Mouse (Mus musculus) splenic B cell, adult 2 months (primary cell): ENCODE data around the gene Apc2.

ENCODE experiments used
- DNase-seq: peaks from one replicate; pipeline ENCODE4 v3.0.0-alpha.2; 2011; ENCODE audit warnings: low read depth, low spot score
- H3K27me3 ChIP-seq: 2 replicates; pipeline ENCODE4 v1.6.1; 2012; ENCODE audit warnings: mild to moderate bottlenecking, low read length, moderate library complexity, mixed read lengths; ENCODE audit not compliant: control insufficient read depth, poor library complexity, insufficient read depth, severe bottlenecking
- H3K36me3 ChIP-seq: 2 replicates; pipeline ENCODE4 v1.6.1; 2012; ENCODE audit warnings: mild to moderate bottlenecking, low read length, moderate library complexity, mixed read lengths; ENCODE audit not compliant: control insufficient read depth, poor library complexity, insufficient read depth, severe bottlenecking

Apc2 gene

DNA sequence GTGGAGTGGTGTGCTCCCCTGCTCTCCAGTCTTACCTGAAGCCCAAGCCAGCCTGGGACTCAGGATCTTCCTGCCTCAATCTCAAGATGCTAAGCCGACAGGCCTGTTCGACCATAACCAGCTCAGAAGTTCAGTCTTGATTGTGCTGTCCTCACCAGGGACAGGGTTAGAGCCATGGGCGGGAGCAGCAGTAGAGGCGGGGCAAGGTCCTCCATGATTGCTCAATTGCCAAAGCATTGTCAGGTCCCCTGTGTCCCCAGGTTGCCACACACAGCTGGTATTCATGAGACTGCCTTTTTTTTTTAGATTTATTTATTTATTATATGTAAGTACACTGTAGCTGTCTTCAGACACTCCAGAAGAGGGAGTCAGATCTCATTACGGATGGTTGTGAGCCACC is 19.5 kb upstream of the Apc2 start:
- H3K27me3 ChIP-seq: no peaks in the 10 kb centered on the region
- no peak for DNase-seq
- peaks cover 14% of the 10 kb centered on the region for H3K36me3 ChIP-seq

GRCm38 (mm10) chr10:80278390-80278789 is 17.4 kb upstream of the Apc2 start:
- Histone ChIP-seq H3K27me3 (no peaks in the 10 kb centered on the region), H3K36me3 (peaks cover 14% of the 10 kb centered on the region)
- DNase-seq: no peak

GRCm38 (mm10) chr10:80279273-80279672 is 16.5 kb upstream of the Apc2 start:
- DNase-seq: no peak
- peaks cover 13% of the 10 kb centered on the region for H3K36me3 ChIP-seq
- no peaks in the 10 kb centered on the region for H3K27me3 ChIP-seq

GRCm38 (mm10) chr10:80281304-80281703 is 14.5 kb upstream of the Apc2 start:
- Histone ChIP-seq H3K36me3 (peaks cover 14% of the 10 kb centered on the region), H3K27me3 (no peaks in the 10 kb centered on the region)
- no peak for DNase-seq

- no peaks in the 10 kb centered on the region for H3K27me3 ChIP-seq
- DNase-seq: no peak
- peaks cover 14% of the 10 kb centered on the region for H3K36me3 ChIP-seq
Measured at GRCm38 (mm10) chr10:80281921-80282371, 13.8 kb upstream of the Apc2 start.

DNA sequence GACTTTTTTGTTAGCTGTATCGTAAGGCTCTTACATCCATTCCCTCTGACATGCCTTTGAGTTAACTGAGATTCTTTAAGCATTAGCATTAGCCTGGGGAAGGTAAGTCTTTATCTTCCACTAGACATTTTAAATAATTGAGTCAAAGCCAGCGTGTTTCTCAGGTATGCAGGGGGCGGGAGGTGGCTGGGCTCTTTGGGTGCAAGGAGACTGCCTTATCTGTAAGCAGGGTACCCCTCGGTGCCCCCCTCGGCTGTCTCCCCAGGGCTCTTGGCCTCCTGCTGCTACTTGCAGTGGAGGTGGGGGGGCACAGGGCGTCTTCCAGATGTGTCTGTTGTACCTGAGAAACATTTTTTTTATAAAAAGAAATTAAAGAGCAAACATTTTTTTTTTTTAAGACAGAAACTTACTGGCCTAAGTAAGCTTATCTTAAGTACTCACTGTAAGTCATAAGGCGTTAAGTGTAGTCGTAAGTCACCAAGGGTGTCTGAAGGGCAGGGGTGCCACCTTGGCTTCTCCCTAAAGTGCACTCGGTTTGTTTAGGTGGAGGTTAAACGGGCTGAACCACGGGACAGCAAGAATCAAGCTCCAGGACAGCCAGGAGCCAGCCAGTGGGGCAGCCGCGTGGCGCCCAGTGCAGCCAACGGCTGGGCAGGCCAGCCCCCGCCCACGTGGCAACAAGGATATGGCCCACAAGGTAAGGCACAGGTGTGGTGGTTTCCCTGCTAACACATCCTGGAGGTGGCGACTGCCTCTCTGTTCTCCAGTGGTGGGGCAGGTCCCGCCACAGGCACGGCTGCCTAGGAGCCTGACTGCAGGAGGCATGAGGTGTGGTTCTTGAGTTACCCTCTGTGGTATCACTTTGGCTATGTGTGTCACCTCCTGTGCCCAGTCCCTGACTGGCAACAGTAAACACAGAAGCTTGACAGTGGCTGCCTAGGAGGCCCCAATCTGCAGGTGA is 13.0 kb upstream of the Apc2 start:
- Histone ChIP-seq H3K27me3 (no peaks in the 10 kb centered on the region), H3K36me3 (peaks cover 8% of the 10 kb centered on the region)
- DNase-seq: no peak

- no peak for DNase-seq
- Histone ChIP-seq H3K27me3 (no peaks in the 10 kb centered on the region), H3K36me3 (peaks cover 6% of the 10 kb centered on the region)
Measured at GRCm38 (mm10) chr10:80285222-80286070, 10.3 kb upstream of the Apc2 start.

DNA sequence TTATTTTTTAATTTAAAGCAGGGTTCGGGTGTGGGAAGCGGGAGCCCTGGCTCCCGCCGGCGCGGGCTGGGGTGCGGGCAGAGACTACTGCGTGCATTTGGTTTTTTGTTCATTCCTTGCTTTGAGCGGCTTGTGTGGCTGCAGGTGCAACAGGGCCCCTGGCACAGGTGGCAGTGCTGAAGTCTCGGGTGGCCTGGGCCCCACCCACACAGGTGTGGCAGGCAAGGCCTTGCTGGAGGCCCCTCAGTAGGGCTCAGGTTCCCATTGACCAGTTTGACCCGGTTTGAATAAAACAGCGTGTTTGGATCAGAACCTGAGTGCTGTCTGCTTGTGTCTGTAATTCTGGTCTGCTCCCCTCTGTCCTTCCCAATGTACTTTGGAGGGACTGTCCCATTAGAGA is 7.7 kb upstream of the Apc2 start:
- no peak for DNase-seq
- H3K36me3 ChIP-seq: peaks cover 6% of the 10 kb centered on the region; the same call in 1 of the 2 replicates
- H3K27me3 ChIP-seq: no peaks in the 10 kb centered on the region

- H3K36me3 ChIP-seq: peaks cover 9% of the 10 kb centered on the region; the same call in 1 of the 2 replicates
- no peak for DNase-seq
- no peaks in the 10 kb centered on the region for H3K27me3 ChIP-seq
Measured at GRCm38 (mm10) chr10:80288657-80289056, 7.1 kb upstream of the Apc2 start.

- peak; percentile 98 for DNase-seq
- Histone ChIP-seq H3K36me3 (peaks cover 10% of the 10 kb centered on the region), H3K27me3 (no peaks in the 10 kb centered on the region)
Measured at GRCm38 (mm10) chr10:80292251-80293146, 3.3 kb upstream of the Apc2 start, which contains the start of gene Rps15. Rps15 (plus strand) TSS chr10:80292453.

DNA sequence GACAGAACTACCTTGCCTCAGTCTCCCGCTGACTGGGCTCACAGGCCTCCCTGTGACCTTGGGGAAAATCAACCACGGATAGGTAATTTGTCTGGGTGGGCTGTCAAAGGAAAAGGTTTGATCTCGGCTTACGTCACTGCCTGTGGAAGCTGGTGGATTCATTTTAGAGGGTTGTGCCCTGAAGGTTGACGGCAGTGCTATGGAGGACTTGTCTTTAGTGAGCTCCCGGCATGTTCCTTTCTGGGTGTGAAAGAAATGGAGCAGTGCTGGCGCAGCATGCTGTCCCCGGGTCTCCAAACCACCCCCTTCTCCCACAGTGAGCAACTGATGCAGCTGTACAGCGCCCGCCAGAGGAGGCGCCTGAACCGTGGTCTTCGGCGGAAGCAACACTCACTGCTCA is 2.5 kb upstream of the Apc2 start:
- no peak for DNase-seq
- peaks cover 10% of the 10 kb centered on the region for H3K36me3 ChIP-seq
- no peaks in the 10 kb centered on the region for H3K27me3 ChIP-seq

DNA sequence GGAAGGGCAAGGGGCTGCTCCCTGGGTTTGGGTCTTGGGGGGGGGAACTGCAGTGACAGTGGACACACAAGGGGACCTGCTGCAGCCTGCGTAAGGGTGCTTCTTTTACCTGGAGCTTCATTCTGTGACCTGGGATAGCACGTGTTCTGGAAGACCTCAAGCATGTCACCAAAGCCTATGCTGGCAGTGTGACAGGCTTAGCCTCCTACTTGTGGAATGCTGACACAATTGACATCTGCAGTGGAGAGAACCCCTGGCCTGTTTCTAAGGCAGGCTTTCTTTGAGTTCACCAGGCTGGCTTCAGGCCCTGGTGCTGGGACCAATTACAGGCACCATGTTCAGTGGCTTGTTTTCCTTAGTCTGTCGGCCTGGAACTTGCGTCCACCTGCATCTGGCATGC is 1.5 kb upstream of the Apc2 start:
- H3K27me3 ChIP-seq: no peaks in the 10 kb centered on the region
- no peak for DNase-seq

DNA sequence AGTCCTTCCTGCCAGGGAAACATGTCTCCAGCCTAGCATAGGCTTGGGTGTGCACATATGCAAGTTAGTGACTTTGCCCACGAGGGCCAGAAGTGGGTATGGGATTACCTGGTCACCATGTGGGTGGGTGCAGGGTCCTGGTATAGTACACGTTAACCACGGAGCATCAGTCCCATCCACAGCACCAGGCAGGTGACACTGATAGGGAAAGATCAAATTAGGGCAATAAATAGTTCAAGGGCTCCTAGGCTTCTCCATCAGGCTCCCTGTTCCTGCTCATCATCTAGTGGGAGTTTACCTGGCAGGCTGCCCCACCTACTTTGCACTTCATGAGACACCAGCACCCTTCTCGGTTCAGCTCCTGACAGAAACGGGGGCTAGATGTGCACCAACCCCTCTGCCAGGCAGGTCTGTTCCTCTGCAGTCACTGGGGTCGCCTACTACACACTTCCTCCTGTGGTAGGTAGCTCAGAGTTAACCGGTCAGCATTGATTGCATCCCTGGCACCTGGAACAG is 931 bp upstream of the Apc2 start:
- DNase-seq: no peak
- H3K36me3 ChIP-seq: peaks cover 10% of the 10 kb centered on the region
- no peaks in the 10 kb centered on the region for H3K27me3 ChIP-seq

More for the DNA sequence above, 1.5 kb upstream of the Apc2 start:
- peaks cover 10% of the 10 kb centered on the region for H3K36me3 ChIP-seq

- H3K36me3 ChIP-seq: peaks cover 10% of the 10 kb centered on the region
- no peaks in the 10 kb centered on the region; the same call in none of the 2 replicates for H3K27me3 ChIP-seq
- no peak for DNase-seq
Measured at GRCm38 (mm10) chr10:80296824-80297223, 1.0 kb downstream of the Apc2 start.
